Mouse (Mus musculus): ENCODE measurements around the gene C1qtnf5.

GRCm38 (mm10) chr9:44115599-44115998 is 8.6 kb downstream of the C1qtnf5 start:
- TF ChIP-seq POLR2A (IDR thresholded peaks at IDR 0.05; ENCODE audit: insufficient read depth, low read length) (no peak), CTCF (IDR thresholded peaks at IDR 0.05; ENCODE audit: low read depth, low read length) (no peak), EP300 (IDR thresholded peaks at IDR 0.05; ENCODE audit: insufficient read depth, low read depth, low read length) (no peak)

Data from ES-Bruce4 (cell line).